Mouse (Mus musculus): ENCODE results near the gene Tagln2. TPM values are rescaled to one million over a fixed set of nuclear protein-coding genes. Genes with fewer than 3 reads are reported as not detected.

The Tagln2 gene
- total RNA-seq, 2 experiments from 2014 or later: 9.3 to 12.4 TPM

- Histone ChIP-seq H3K27ac (no peak overlapping the region), H3K4me3 (no peak overlapping the region)
- no peak for TF ChIP-seq CTCF (IDR thresholded peaks at IDR 0.05)
- DNase-seq (ENCODE audit: extremely low spot score in 1 of 2, low spot score in 2 of 2): no peak
- intact Hi-C loops (cut with DNase I): no loop called here
Observed at GRCm38 (mm10) chr1:172539827-172540226, 40.0 kb downstream of the Tagln2 start.

- intact Hi-C loops (cut with DNase I): no loop called here
- TF ChIP-seq CTCF (IDR thresholded peaks at IDR 0.05): no peak
- no peak for DNase-seq (ENCODE audit: extremely low spot score in 1 of 2, low spot score in 2 of 2)
- Histone ChIP-seq H3K27ac (no peak overlapping the region), H3K4me3 (no peak overlapping the region)
Observed at GRCm38 (mm10) chr1:172540283-172540820, 40.5 kb downstream of the Tagln2 start.

- intact Hi-C loops (cut with DNase I): no loop called here
- Histone ChIP-seq H3K4me3 (no peak overlapping the region), H3K27ac (no peak overlapping the region)
- no peak for TF ChIP-seq CTCF (IDR thresholded peaks at IDR 0.05)
- no peak for DNase-seq (ENCODE audit: extremely low spot score in 1 of 2, low spot score in 2 of 2)
Observed at GRCm38 (mm10) chr1:172546062-172546461, 46.2 kb downstream of the Tagln2 start.

GRCm38 (mm10) chr1:172548501-172548900 lies 48.7 kb downstream of the Tagln2 start:
- intact Hi-C loops (cut with DNase I): no loop called here
- no peak for TF ChIP-seq CTCF (IDR thresholded peaks at IDR 0.05)
- Histone ChIP-seq H3K27ac (no peak overlapping the region), H3K4me3 (no peak overlapping the region)
- no peak for DNase-seq (ENCODE audit: extremely low spot score in 1 of 2, low spot score in 2 of 2)

GRCm38 (mm10) chr1:172549314-172549713 lies 49.5 kb downstream of the Tagln2 start:
- intact Hi-C loops (cut with DNase I): no loop called here
- Histone ChIP-seq H3K27ac (no peak overlapping the region), H3K4me3 (no peak overlapping the region)
- no peak for DNase-seq (ENCODE audit: extremely low spot score in 1 of 2, low spot score in 2 of 2)
- no peak for TF ChIP-seq CTCF (IDR thresholded peaks at IDR 0.05)

- Histone ChIP-seq H3K4me3 (peak overlapping the region; percentile 55), H3K27ac (no peak overlapping the region)
- intact Hi-C loops (cut with DNase I): no loop called here
- no peak for DNase-seq (ENCODE audit: extremely low spot score in 1 of 2, low spot score in 2 of 2)
- no peak for TF ChIP-seq CTCF (IDR thresholded peaks at IDR 0.05)
Observed at GRCm38 (mm10) chr1:172549717-172550116, 49.9 kb downstream of the Tagln2 start.

GRCm38 (mm10) chr1:172550551-172550951 lies 50.7 kb downstream of the Tagln2 start:
- peak; percentile 44 to 50 for DNase-seq (ENCODE audit: extremely low spot score in 1 of 2, low spot score in 2 of 2)
- intact Hi-C loops (cut with DNase I): no loop called here
- Histone ChIP-seq H3K27ac (peak overlapping the region; percentile 40), H3K4me3 (peak overlapping the region; percentile 55)
- TF ChIP-seq CTCF (IDR thresholded peaks at IDR 0.05): no peak

GRCm38 (mm10) chr1:172551009-172551408 lies 51.2 kb downstream of the Tagln2 start:
- H3K4me3 ChIP-seq: peak overlapping the region; percentile 55
- H3K27ac ChIP-seq: peak overlapping the region; percentile 40; the same call in 1 of the 2 replicates
- no peak for TF ChIP-seq CTCF (IDR thresholded peaks at IDR 0.05)
- intact Hi-C loops (cut with DNase I): no loop called here
- DNase-seq (ENCODE audit: extremely low spot score in 1 of 2, low spot score in 2 of 2): no peak

- no peak for TF ChIP-seq CTCF (IDR thresholded peaks at IDR 0.05)
- no peak overlapping the region for H3K27ac ChIP-seq
- intact Hi-C loops (cut with DNase I): no loop called here
- no peak overlapping the region for H3K4me3 ChIP-seq
- DNase-seq (ENCODE audit: extremely low spot score in 1 of 2, low spot score in 2 of 2): no peak
Observed at GRCm38 (mm10) chr1:172552623-172553022, 52.8 kb downstream of the Tagln2 start.

GRCm38 (mm10) chr1:172555638-172556037 lies 55.8 kb downstream of the Tagln2 start, which contains the start of gene Vsig8:
Gene Vsig8, plus strand, starts transcription at chr1:172555938.
- Histone ChIP-seq H3K4me3 (no peak within 1 kb of the TSS), H3K27ac (no peak within 1 kb of the TSS)
- no peak for TF ChIP-seq CTCF (IDR thresholded peaks at IDR 0.05)
- DNase-seq (ENCODE audit: extremely low spot score in 1 of 2, low spot score in 2 of 2): no peak
- intact Hi-C loops (cut with DNase I): loop anchor here (2.0 kb wide), 1 partner anchor 17 kb away; no protein-coding TSS in a partner anchor

Other genes starting within 250 kb of the Tagln2 start
- not detected for gene Atp1a4, start 241.6 kb upstream of the Tagln2 start, total RNA-seq (2021)
- 100 to 1,000 TPM; 257 to 260 TPM for gene Igsf8, start 238.4 kb upstream of the Tagln2 start, total RNA-seq (2021)
- 100 to 1,000 TPM; 628 to 676 TPM for gene Atp1a2, start 202.0 kb upstream of the Tagln2 start, total RNA-seq (2021)
- gene Kcnj9, start 170.7 kb upstream of the Tagln2 start, total RNA-seq (2021): 100 to 1,000 TPM; 137 to 138 TPM
- gene Kcnj10, start 158.8 kb upstream of the Tagln2 start, total RNA-seq (2021): 100 to 1,000 TPM in 1 of 2 experiments, 10 to 100 TPM in 1; 86.5 to 108 TPM
- 1 to 10 TPM; 9.3 to 9.8 TPM for gene Pigm, start 123.5 kb upstream of the Tagln2 start, total RNA-seq (2021)
- gene Slamf9, start 24.7 kb upstream of the Tagln2 start, total RNA-seq (2021): under 1 TPM; 0.70 to 0.79 TPM
- 10 to 100 TPM; 12.5 to 12.8 TPM for gene Igsf9, start 18.3 kb upstream of the Tagln2 start, total RNA-seq (2021)
- 1 to 10 TPM; 4.5 to 5.2 TPM for gene Cfap45, start 20.8 kb downstream of the Tagln2 start, total RNA-seq (2021)
- under 1 TPM; 0.23 to 0.26 TPM for gene Vsig8, start 55.9 kb downstream of the Tagln2 start, total RNA-seq (2021)
- gene Slamf8, start 90.5 kb downstream of the Tagln2 start, total RNA-seq (2021): not detected
- gene Fcrl6, start 102.5 kb downstream of the Tagln2 start, total RNA-seq (2021): not detected
- 1 to 10 TPM; 4.4 to 5.7 TPM for gene Dusp23, start 132.9 kb downstream of the Tagln2 start, total RNA-seq (2021)
- gene Crp, start 198.0 kb downstream of the Tagln2 start, total RNA-seq (2021): not detected

Measured in left cerebral cortex, adult 2 months (tissue).